Comparison of ENCODE assay signal across 8 mouse cellular contexts in the genomic region with DNA sequence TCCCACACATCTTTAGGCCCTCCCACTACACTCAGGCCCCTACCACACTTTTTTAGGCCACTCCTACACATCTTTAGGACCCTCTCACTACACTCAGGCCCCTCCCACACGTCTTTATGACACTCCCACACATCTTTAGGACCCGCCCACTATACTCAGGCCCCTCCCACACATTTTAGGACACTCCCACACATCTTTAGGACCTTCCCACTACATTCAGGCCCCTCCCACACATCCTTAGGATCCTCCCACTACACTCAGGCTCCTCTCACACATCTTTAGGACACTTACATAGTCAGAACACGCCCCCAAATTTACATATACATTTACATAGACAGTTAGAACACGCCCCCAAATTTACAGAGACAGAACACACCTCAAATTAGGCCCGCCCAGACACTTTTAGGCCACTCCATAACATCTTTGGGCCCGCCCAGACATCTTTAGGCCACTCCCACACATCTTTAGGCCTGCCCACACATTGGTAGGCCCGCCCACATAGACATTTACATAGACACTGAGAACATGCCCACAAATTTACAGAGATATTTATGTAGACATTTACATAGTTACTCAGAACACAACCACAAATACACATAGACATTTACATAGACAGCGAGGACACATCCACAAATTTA.
DNase-seq lines count a peak whose midpoint lies in the region; ATAC-seq and TF ChIP-seq lines count a peak whose summit lies in the region.

No protein-coding gene starts in this region.

- no peaks in the 10 kb centered on the region; the same call in none of the 2 replicates for H3K9me3 ChIP-seq in heart, embryonic 13.5 days
- H3K9me3 ChIP-seq in ES-Bruce4 (replicated peaks; ENCODE audit: control insufficient read depth, insufficient read depth, low read length, poor library complexity, severe bottlenecking), result peaks cover 11% of the 10 kb centered on the region
- H3K9me3 ChIP-seq in embryonic facial prominence, embryonic 11.5 days (replicated peaks; ENCODE audit: control insufficient read depth, low read length), result no peaks in the 10 kb centered on the region; the same call in 1 of the 2 replicates
- no peaks in the 10 kb centered on the region for H3K9me3 ChIP-seq in hindbrain, embryonic 15.5 days
- peaks cover 6% of the 10 kb centered on the region for H3K9me3 ChIP-seq in liver, embryonic 16.5 days (replicated peaks; ENCODE audit: control insufficient read depth, low read length)

- no peak for DNase-seq in heart, adult 2 months
- DNase-seq in embryonic facial prominence, embryonic 11.5 days (ENCODE audit: low spot score), result no peak
- peak; percentile 6 for DNase-seq in right cerebral cortex, postnatal 25 days
- DNase-seq in urinary bladder, postnatal 25 days (ENCODE audit: low spot score), result no peak

- peak overlapping the region; percentile 69 for H3K4me2 ChIP-seq in heart, embryonic 13.5 days
- no peak overlapping the region; the same call in 1 of the 2 replicates for H3K4me2 ChIP-seq in embryonic facial prominence, embryonic 11.5 days (ENCODE audit: low read depth, low read length)
- H3K4me2 ChIP-seq in hindbrain, embryonic 15.5 days, result peak overlapping the region; percentile 62
- H3K4me2 ChIP-seq in liver, embryonic 16.5 days (ENCODE audit: low read depth, low read length), result peak overlapping the region; percentile 96

- H3K36me3 ChIP-seq in heart, embryonic 13.5 days, result no peaks in the 10 kb centered on the region
- no peaks in the 10 kb centered on the region for H3K36me3 ChIP-seq in heart, adult 2 months (ENCODE audit: control insufficient read depth, insufficient read depth, low read length)
- no peaks in the 10 kb centered on the region for H3K36me3 ChIP-seq in ES-Bruce4 (ENCODE audit: control insufficient read depth, insufficient read depth, low read length, poor library complexity, severe bottlenecking)
- no peaks in the 10 kb centered on the region for H3K36me3 ChIP-seq in embryonic facial prominence, embryonic 11.5 days (replicated peaks; ENCODE audit: control insufficient read depth, insufficient read depth, low read depth, low read length)
- no peaks in the 10 kb centered on the region for H3K36me3 ChIP-seq in hindbrain, embryonic 15.5 days
- H3K36me3 ChIP-seq in liver, embryonic 16.5 days (ENCODE audit: control insufficient read depth, insufficient read depth), result no peaks in the 10 kb centered on the region

- no peak for TF ChIP-seq EP300 in heart, adult 2 months (IDR thresholded peaks at IDR 0.05; ENCODE audit: insufficient read depth, low read depth, low read length)
- no peak for TF ChIP-seq EP300 in ES-Bruce4 (IDR thresholded peaks at IDR 0.05; ENCODE audit: insufficient read depth, low read depth, low read length)

- H3K4me1 ChIP-seq in heart, embryonic 13.5 days, result 0 out of 2 replicates have a peak, but pooled peaks cover 5% of the 10 kb centered on the region
- no peaks in the 10 kb centered on the region for H3K4me1 ChIP-seq in heart, adult 2 months (ENCODE audit: control insufficient read depth, insufficient read depth, low read length)
- H3K4me1 ChIP-seq in ES-Bruce4 (ENCODE audit: control insufficient read depth, insufficient read depth, low read length), result no peaks in the 10 kb centered on the region
- H3K4me1 ChIP-seq in embryonic facial prominence, embryonic 11.5 days (ENCODE audit: control insufficient read depth, insufficient read depth, low read length), result no peaks in the 10 kb centered on the region
- peaks cover 7% of the 10 kb centered on the region for H3K4me1 ChIP-seq in hindbrain, embryonic 15.5 days (replicated peaks)
- H3K4me1 ChIP-seq in liver, embryonic 16.5 days (ENCODE audit: control insufficient read depth, low read depth, low read length), result peaks cover 3% of the 10 kb centered on the region; the same call in 1 of the 2 replicates

- no peak for TF ChIP-seq CTCF in heart, adult 2 months (IDR thresholded peaks at IDR 0.05)
- TF ChIP-seq CTCF in ES-Bruce4 (IDR thresholded peaks at IDR 0.05; ENCODE audit: low read depth, low read length), result no peak

- TF ChIP-seq POLR2A in heart, adult 2 months (IDR thresholded peaks at IDR 0.05; ENCODE audit: insufficient read depth, low read depth, low read length), result no peak
- no peak for TF ChIP-seq POLR2A in ES-Bruce4 (IDR thresholded peaks at IDR 0.05; ENCODE audit: insufficient read depth, low read length)

- H3K4me3 ChIP-seq in heart, embryonic 13.5 days, result peak overlapping the region; percentile 76
- H3K4me3 ChIP-seq in heart, adult 2 months, result no peak overlapping the region
- H3K4me3 ChIP-seq in ES-Bruce4 (ENCODE audit: low read depth, low read length), result peak overlapping the region; percentile 90
- H3K4me3 ChIP-seq in embryonic facial prominence, embryonic 11.5 days (ENCODE audit: low read depth, low read length), result peak overlapping the region; percentile 56; the same call in 1 of the 2 replicates
- H3K4me3 ChIP-seq in hindbrain, embryonic 15.5 days, result peak overlapping the region; percentile 64
- peak overlapping the region; percentile 81 for H3K4me3 ChIP-seq in liver, embryonic 16.5 days (ENCODE audit: low read depth, low read length)

- no peaks in the 10 kb centered on the region for H3K27me3 ChIP-seq in heart, embryonic 13.5 days (replicated peaks)
- no peaks in the 10 kb centered on the region for H3K27me3 ChIP-seq in heart, adult 2 months (ENCODE audit: control insufficient read depth, insufficient read depth, low read length)
- no peaks in the 10 kb centered on the region for H3K27me3 ChIP-seq in ES-Bruce4 (ENCODE audit: control insufficient read depth, insufficient read depth, low read length, poor library complexity, severe bottlenecking)
- no peaks in the 10 kb centered on the region for H3K27me3 ChIP-seq in embryonic facial prominence, embryonic 11.5 days (ENCODE audit: control insufficient read depth, insufficient read depth, low read length)
- no peaks in the 10 kb centered on the region for H3K27me3 ChIP-seq in hindbrain, embryonic 15.5 days
- no peaks in the 10 kb centered on the region for H3K27me3 ChIP-seq in liver, embryonic 16.5 days (ENCODE audit: control insufficient read depth, insufficient read depth, low read depth, low read length)

- intact Hi-C loops in heart, adult 2 months (cut with DNase I), result loop anchor here (5.0 kb wide), 2 partner anchors 442 to 512 kb away; partner anchors contain the start of genes Evi5l, Gm49320 and Map2k7

- H3K27ac ChIP-seq in heart, embryonic 13.5 days (replicated peaks), result peak overlapping the region; percentile 98
- H3K27ac ChIP-seq in heart, adult 2 months, result no peak overlapping the region
- H3K27ac ChIP-seq in ES-Bruce4 (ENCODE audit: insufficient read depth, low read length), result peak overlapping the region; percentile 95
- no peak overlapping the region; the same call in 1 of the 2 replicates for H3K27ac ChIP-seq in embryonic facial prominence, embryonic 11.5 days (replicated peaks; ENCODE audit: low read depth, low read length)
- peak overlapping the region; percentile 99; the same call in 1 of the 2 replicates for H3K27ac ChIP-seq in hindbrain, embryonic 15.5 days (replicated peaks)
- peak overlapping the region; percentile 92 for H3K27ac ChIP-seq in liver, embryonic 16.5 days (ENCODE audit: low read length)

- H3K79me2 ChIP-seq in heart, adult 2 months (replicated peaks; ENCODE audit: control insufficient read depth, insufficient read depth, low read length), result no peaks in the 10 kb centered on the region

- ATAC-seq in heart, embryonic 13.5 days (ENCODE audit: extremely low read depth, insufficient number of reproducible peaks, low FRiP score, low TSS enrichment), result no peak
- ATAC-seq in embryonic facial prominence, embryonic 11.5 days (replicated peaks; ENCODE audit: insufficient number of reproducible peaks, low FRiP score, low TSS enrichment, low read depth), result no peak
- peak; percentile 5; the same call in 1 of the 2 replicates for ATAC-seq in hindbrain, embryonic 15.5 days (ENCODE audit: low FRiP score, low read depth)
- no peak for ATAC-seq in liver, embryonic 16.5 days (ENCODE audit: low read depth)

- H3K9ac ChIP-seq in heart, embryonic 13.5 days, result peak overlapping the region; percentile 82; the same call in 1 of the 2 replicates
- no peak overlapping the region for H3K9ac ChIP-seq in heart, adult 2 months (ENCODE audit: low read depth, low read length)
- no peak overlapping the region for H3K9ac ChIP-seq in ES-Bruce4 (ENCODE audit: low read depth, poor library complexity, severe bottlenecking)
- no peak overlapping the region; the same call in 1 of the 2 replicates for H3K9ac ChIP-seq in embryonic facial prominence, embryonic 11.5 days (replicated peaks; ENCODE audit: low read length)
- no peak overlapping the region for H3K9ac ChIP-seq in hindbrain, embryonic 15.5 days
- H3K9ac ChIP-seq in liver, embryonic 16.5 days (ENCODE audit: low read depth, low read length), result no peak overlapping the region

- WGBS in heart, embryonic 13.5 days, result 76% methylated on average over 8 of the region's 8 CpGs
- 84% methylated on average over 8 of the region's 8 CpGs for WGBS in heart, adult 2 months
- 76% methylated on average over 8 of the region's 8 CpGs for WGBS in embryonic facial prominence, embryonic 11.5 days
- WGBS in hindbrain, embryonic 15.5 days, result 83% methylated on average over 8 of the region's 8 CpGs
- 74% methylated on average over 8 of the region's 8 CpGs for WGBS in liver, embryonic 16.5 days (ENCODE audit: insufficient replicate concordance)

Comparison
In these comparisons a context has a peak if more than half of its experiments do, and no peak if none do; other contexts are left out.
1. H3K27ac ChIP-seq: peak in heart, embryonic 13.5 days (single experiment), ES-Bruce4 (single experiment), hindbrain, embryonic 15.5 days (single experiment) and liver, embryonic 16.5 days (single experiment); none in heart, adult 2 months (single experiment) and embryonic facial prominence, embryonic 11.5 days (single experiment).